Mouse (Mus musculus) MEL (cell line): ENCODE results near the gene Znfx1. TPM values are rescaled to one million over a fixed set of nuclear protein-coding genes. Genes with fewer than 3 reads are reported as not detected.
A peak's percentile ranks its signal among the peaks of the same experiment; 100 is the strongest.

ENCODE experiments used
- DNase-seq: peaks from one replicate; pipeline ENCODE4 v3.0.0; 2011; ENCODE audit warnings: low read depth, low spot score
- H3K27ac ChIP-seq: 2 replicates; pipeline ENCODE4 v1.5.1; 2012; ENCODE audit warnings: low read depth, mild to moderate bottlenecking, control low read depth, low read length, moderate library complexity; ENCODE audit not compliant: control insufficient read depth
- H3K27me3 ChIP-seq, 2 experiments: fragments of 150-350 bp in 1 of 2; sonication (generic) in 1 of 2; 2 replicates each; pipeline ENCODE4 v1.6.1; 2012; ENCODE audit warnings: low read length in 2 of 2, mild to moderate bottlenecking in 2 of 2, improper control_type of control experiment in 1 of 2, moderate library complexity in 1 of 2; ENCODE audit not compliant: insufficient read depth in 2 of 2, control insufficient read depth in 1 of 2
- H3K36me3 ChIP-seq, 2 experiments: 2 replicates each; pipeline ENCODE4 v1.6.1; 2012 to 2014; ENCODE audit warnings: low read length in 2 of 2, improper control_type of control experiment in 1 of 2, inconsistent platforms in 1 of 2, mild to moderate bottlenecking in 1 of 2; ENCODE audit not compliant: insufficient read depth in 2 of 2, control insufficient read depth in 1 of 2
- H3K4me1 ChIP-seq, 2 experiments: fragments of 150-350 bp in 1 of 2; sonication (generic) in 1 of 2; 2 replicates each; pipeline ENCODE4 v1.6.1; 2012; ENCODE audit warnings: low read length in 2 of 2, improper control_type of control experiment in 1 of 2, mild to moderate bottlenecking in 1 of 2; ENCODE audit not compliant: insufficient read depth in 2 of 2, control insufficient read depth in 1 of 2
- H3K4me3 ChIP-seq, 2 experiments: fragments of 150-350 bp in 1 of 2; sonication (generic) in 1 of 2; 2 replicates each; pipeline ENCODE4 v1.5.1; 2012; ENCODE audit warnings: low read depth in 2 of 2, low read length in 2 of 2, mild to moderate bottlenecking in 2 of 2, moderate library complexity in 2 of 2, control low read depth in 1 of 2, improper control_type of control experiment in 1 of 2; ENCODE audit not compliant: control insufficient read depth in 1 of 2, insufficient read depth in 1 of 2
- H3K79me2 ChIP-seq: 2 replicates; pipeline ENCODE4 v1.6.1; 2012; ENCODE audit warnings: mild to moderate bottlenecking, low read length, moderate library complexity; ENCODE audit not compliant: control insufficient read depth, poor library complexity, insufficient read depth
- H3K9ac ChIP-seq: 2 replicates; pipeline ENCODE4 v1.6.1; 2012; ENCODE audit warnings: low read depth, mild to moderate bottlenecking, control low read depth, low read length, moderate library complexity; ENCODE audit not compliant: control insufficient read depth, poor library complexity, severe bottlenecking
- H3K9me3 ChIP-seq: fragments of 150-350 bp; sonication (generic); replicated peaks from 2 replicates; pipeline ENCODE4 v1.6.1; 2012; ENCODE audit warnings: mild to moderate bottlenecking, low read length, improper control_type of control experiment, moderate library complexity; ENCODE audit not compliant: insufficient read depth
- CHD1 ChIP-seq: IDR thresholded peaks from 2 replicates; pipeline ENCODE4 v1.6.1; 2012; ENCODE audit warnings: low read depth, mild to moderate bottlenecking, inconsistent platforms, low read length, improper control_type of control experiment
- CTCF ChIP-seq, 3 experiments: IDR thresholded peaks in 2 of 3; conservative IDR thresholded peaks in 1 of 3; 2 replicates each; pipeline ENCODE4 v1.5.1; 2011 to 2012; ENCODE audit warnings: low read length in 3 of 3, low read depth in 2 of 3, mild to moderate bottlenecking in 2 of 3, improper control_type of control experiment in 1 of 3, inconsistent platforms in 1 of 3, mixed read lengths in 1 of 3, moderate library complexity in 1 of 3; ENCODE audit not compliant: control insufficient read depth in 1 of 3, insufficient read depth in 1 of 3, poor library complexity in 1 of 3, severe bottlenecking in 1 of 3
- E2F4 ChIP-seq: IDR thresholded peaks from 2 replicates; pipeline ENCODE4 v1.6.1; 2011; ENCODE audit warnings: low read depth, low read length, improper control_type of control experiment, borderline replicate concordance
- EP300 ChIP-seq, 2 experiments: IDR thresholded peaks; 2 replicates each; pipeline ENCODE4 v1.6.1; 2011; ENCODE audit warnings: improper control_type of control experiment in 2 of 2, low read length in 2 of 2, low read depth in 1 of 2, mild to moderate bottlenecking in 1 of 2
- ETS1 ChIP-seq: IDR thresholded peaks from 2 replicates; pipeline ENCODE4 v1.6.1; 2012; ENCODE audit warnings: low read depth, mild to moderate bottlenecking, inconsistent platforms, low read length, improper control_type of control experiment, moderate library complexity
- GATA1 ChIP-seq: IDR thresholded peaks from 2 replicates; pipeline ENCODE4 v1.6.1; 2011; ENCODE audit warnings: low read depth, low read length, improper control_type of control experiment
- HCFC1 ChIP-seq: IDR thresholded peaks from 2 replicates; pipeline ENCODE4 v1.6.1; 2012; ENCODE audit warnings: low read depth, mild to moderate bottlenecking, inconsistent platforms, low read length, improper control_type of control experiment, moderate library complexity
- MAZ ChIP-seq: IDR thresholded peaks from 2 replicates; pipeline ENCODE4 v1.6.1; 2012; ENCODE audit warnings: low read depth, mild to moderate bottlenecking, inconsistent platforms, low read length, improper control_type of control experiment
- NRF1 ChIP-seq: IDR thresholded peaks from 2 replicates; pipeline ENCODE4 v1.6.1; 2014; ENCODE audit warnings: low read depth, mild to moderate bottlenecking, inconsistent platforms, low read length, improper control_type of control experiment, moderate library complexity; ENCODE audit not compliant: poor library complexity, insufficient read depth, severe bottlenecking
- POLR2A ChIP-seq, 2 experiments: IDR thresholded peaks; 2 replicates each; pipeline ENCODE4 v1.6.1; 2011 to 2012; ENCODE audit warnings: low read length in 2 of 2, mild to moderate bottlenecking in 2 of 2, control low read depth in 1 of 2, improper control_type of control experiment in 1 of 2, low read depth in 1 of 2, moderate library complexity in 1 of 2; ENCODE audit not compliant: control insufficient read depth in 1 of 2, insufficient read depth in 1 of 2, poor library complexity in 1 of 2
- POLR2AphosphoS5 ChIP-seq: IDR thresholded peaks from 2 replicates; pipeline ENCODE4 v1.6.1; 2012; ENCODE audit warnings: low read depth, borderline replicate concordance, mild to moderate bottlenecking, inconsistent platforms, low read length, moderate library complexity, mixed read lengths
- TBP ChIP-seq: IDR thresholded peaks from 2 replicates; pipeline ENCODE4 v1.8.0; 2011; ENCODE audit warnings: low read depth, low read length, improper control_type of control experiment
- ZKSCAN1 ChIP-seq: IDR thresholded peaks from 2 replicates; pipeline ENCODE4 v1.6.1; 2012; ENCODE audit warnings: low read depth, mild to moderate bottlenecking, inconsistent platforms, low read length, improper control_type of control experiment, moderate library complexity
- polyA plus RNA-seq, 2 experiments: library from polyadenylated mRNA; stranded (reverse) in 1 of 2; unstranded in 1 of 2; fragments of >175 nt in 1 of 2; fragments of >200 nt in 1 of 2; gene quantifications; 2 replicates each; pipeline versions ENCODE4 v1.2.1 to v1.2.4; 2012; ENCODE audit warnings: low replicate concordance in 2 of 2, low read depth in 1 of 2; ENCODE audit not compliant: insufficient read length in 2 of 2, insufficient read depth in 1 of 2, missing spikeins in 1 of 2
- total RNA-seq: library from RNA; depleted of rRNA; stranded (reverse); fragments of 300-350 nt; gene quantifications from 2 replicates; pipeline ENCODE4 v1.2.3, GENCODE M21; 2012

Znfx1 gene
- total and polyA plus RNA-seq, 3 experiments, result 15.6 to 17.1 TPM; not detected in 1

GRCm38 (mm10) chr2:167071641-167072601, 9.1 kb upstream of the Znfx1 start:
- peak; percentile 98 for DNase-seq
- no peaks in the 10 kb centered on the region for H3K27me3 ChIP-seq
- 0 out of 4 replicates have a peak, but pooled peaks cover 0 to 3% of the 10 kb centered on the region in 2 experiments for H3K36me3 ChIP-seq
- H3K9ac ChIP-seq, result peak overlapping the region; percentile 65
- peaks cover 3 to 14% of the 10 kb centered on the region in 2 experiments; a peak in 2 of 4 replicates for H3K4me1 ChIP-seq
- H3K9me3 ChIP-seq, result no peaks in the 10 kb centered on the region
- H3K4me3 ChIP-seq, result peak overlapping the region; percentile 65 to 86
- H3K79me2 ChIP-seq, result no peaks in the 10 kb centered on the region
- TF ChIP-seq POLR2A (IDR thresholded peaks at IDR 0.05; ENCODE audit: control insufficient read depth in 1 of 2, insufficient read depth in 1 of 2, low read depth in 1 of 2, low read length in 2 of 2, poor library complexity in 1 of 2) (peak; percentile 53 to 90), CTCF (IDR thresholded peaks at IDR 0.05 in 2 of 3, conservative IDR thresholded peaks at IDR 0.05 in 1 of 3; ENCODE audit: control insufficient read depth in 1 of 3, insufficient read depth in 1 of 3, low read depth in 2 of 3, low read length in 3 of 3, poor library complexity in 1 of 3, severe bottlenecking in 1 of 3) (peak in 2 of 3 experiments; percentile 99 to 100; a peak in 4 of 6 replicates), NRF1 (no peak), TBP (peak; percentile 86)
- H3K27ac ChIP-seq, result peak overlapping the region; percentile 80

GRCm38 (mm10) chr2:167071266-167071640, 8.4 kb upstream of the Znfx1 start:
- Histone ChIP-seq H3K36me3 (0 out of 4 replicates have a peak, but pooled peaks cover 0 to 3% of the 10 kb centered on the region in 2 experiments), H3K4me1 (peaks cover 3 to 14% of the 10 kb centered on the region in 2 experiments; a peak in 2 of 4 replicates), H3K27ac (peak overlapping the region; percentile 80), H3K4me3 (peak overlapping the region; percentile 65 to 86), H3K27me3 (no peaks in the 10 kb centered on the region), H3K9ac (peak overlapping the region; percentile 65), H3K79me2 (no peaks in the 10 kb centered on the region), H3K9me3 (no peaks in the 10 kb centered on the region)
- DNase-seq, result no peak
- TF ChIP-seq HCFC1, result no peak
- no peak for TF ChIP-seq EP300 (IDR thresholded peaks at IDR 0.05; ENCODE audit: low read depth in 1 of 2, low read length in 2 of 2)
- no peak for TF ChIP-seq ETS1
- TF ChIP-seq E2F4, result no peak
- no peak for TF ChIP-seq GATA1
- TF ChIP-seq ZKSCAN1, result no peak
- no peak for TF ChIP-seq CHD1
- TF ChIP-seq MAZ, result no peak
- no peak for TF ChIP-seq POLR2AphosphoS5
